Mouse (Mus musculus) MEL (cell line): Measurements from ENCODE around the gene Trim38.

Source experiments
- CTCF ChIP-seq, 3 experiments: IDR thresholded peaks in 2 of 3; conservative IDR thresholded peaks in 1 of 3; 2 replicates each; pipeline ENCODE4 v1.5.1; 2011 to 2012; ENCODE audit warnings: low read length in 3 of 3, low read depth in 2 of 3, mild to moderate bottlenecking in 2 of 3, improper control_type of control experiment in 1 of 3, inconsistent platforms in 1 of 3, mixed read lengths in 1 of 3, moderate library complexity in 1 of 3; ENCODE audit not compliant: control insufficient read depth in 1 of 3, insufficient read depth in 1 of 3, poor library complexity in 1 of 3, severe bottlenecking in 1 of 3
- EP300 ChIP-seq, 2 experiments: IDR thresholded peaks; 2 replicates each; pipeline ENCODE4 v1.6.1; 2011; ENCODE audit warnings: improper control_type of control experiment in 2 of 2, low read length in 2 of 2, low read depth in 1 of 2, mild to moderate bottlenecking in 1 of 2
- KAT2A ChIP-seq: conservative IDR thresholded peaks from 2 replicates; pipeline ENCODE4 v1.6.1; 2012; ENCODE audit warnings: low read depth, low read length, improper control_type of control experiment, inconsistent platforms
- MAX ChIP-seq: IDR thresholded peaks from 2 replicates; pipeline ENCODE4 v1.6.1; 2011; ENCODE audit warnings: low read length, improper control_type of control experiment
- POLR2A ChIP-seq, 2 experiments: IDR thresholded peaks; 2 replicates each; pipeline ENCODE4 v1.6.1; 2011 to 2012; ENCODE audit warnings: low read length in 2 of 2, mild to moderate bottlenecking in 2 of 2, control low read depth in 1 of 2, improper control_type of control experiment in 1 of 2, low read depth in 1 of 2, moderate library complexity in 1 of 2; ENCODE audit not compliant: control insufficient read depth in 1 of 2, insufficient read depth in 1 of 2, poor library complexity in 1 of 2
- RAD21 ChIP-seq: IDR thresholded peaks from 2 replicates; pipeline ENCODE4 v1.6.1; 2011; ENCODE audit warnings: mild to moderate bottlenecking, low read depth, low read length, improper control_type of control experiment

GRCm38 (mm10) chr13:23738041-23738440 lies 31.7 kb upstream of the Trim38 start:
- TF ChIP-seq MAX (no peak), CTCF (IDR thresholded peaks at IDR 0.05 in 2 of 3, conservative IDR thresholded peaks at IDR 0.05 in 1 of 3; ENCODE audit: control insufficient read depth in 1 of 3, insufficient read depth in 1 of 3, low read depth in 2 of 3, low read length in 3 of 3, poor library complexity in 1 of 3, severe bottlenecking in 1 of 3) (no peak), EP300 (IDR thresholded peaks at IDR 0.05; ENCODE audit: low read depth in 1 of 2, low read length in 2 of 2) (no peak), RAD21 (no peak), POLR2A (IDR thresholded peaks at IDR 0.05; ENCODE audit: control insufficient read depth in 1 of 2, insufficient read depth in 1 of 2, low read depth in 1 of 2, low read length in 2 of 2, poor library complexity in 1 of 2) (no peak), KAT2A (no peak)
